Mouse (Mus musculus) forebrain, embryonic 13.5 days (tissue): ENCODE measurements around the gene Ube2g2. TPM values are rescaled to one million over a fixed set of nuclear protein-coding genes. Genes with fewer than 3 reads are reported as not detected.

Source experiments
- ATAC-seq: fragments of 200-750 bp; cut with Nextera tagmentation; 2 replicates; pipeline ENCODE4 v1.8.0; 2017
- H3K27ac ChIP-seq: fragments of 300-500 bp; sonication (generic); 2 replicates; pipeline ENCODE4 v1.5.1; 2015; ENCODE audit warnings: inconsistent platforms, mild to moderate bottlenecking, moderate library complexity
- H3K27me3 ChIP-seq: fragments of 300-500 bp; sonication (generic); 2 replicates; pipeline ENCODE4 v1.6.1; 2015; ENCODE audit warnings: mild to moderate bottlenecking, inconsistent platforms
- H3K36me3 ChIP-seq: fragments of 300-500 bp; sonication (generic); 2 replicates; pipeline ENCODE4 v1.6.1; 2015; ENCODE audit warnings: mild to moderate bottlenecking, inconsistent platforms; ENCODE audit not compliant: poor library complexity, severe bottlenecking
- H3K4me1 ChIP-seq: fragments of 300-500 bp; sonication (generic); 2 replicates; pipeline ENCODE4 v1.6.1; 2015; ENCODE audit warnings: inconsistent platforms
- H3K4me2 ChIP-seq: fragments of 300-500 bp; sonication (generic); 2 replicates; pipeline ENCODE4 v1.6.1; 2015; ENCODE audit warnings: inconsistent platforms, mild to moderate bottlenecking, moderate library complexity
- H3K4me3 ChIP-seq: fragments of 300-500 bp; sonication (generic); 2 replicates; pipeline ENCODE4 v1.5.1; 2015; ENCODE audit warnings: mild to moderate bottlenecking, inconsistent platforms
- H3K9ac ChIP-seq: fragments of 300-500 bp; sonication (generic); 2 replicates; pipeline ENCODE4 v1.6.1; 2015; ENCODE audit warnings: mild to moderate bottlenecking, inconsistent platforms
- H3K9me3 ChIP-seq: fragments of 300-500 bp; sonication (generic); replicated peaks from 2 replicates; pipeline ENCODE4 v1.6.1; 2016; ENCODE audit warnings: inconsistent platforms
- WGBS: fragments of 180-500 bp; shearing (Covaris S2); methylation state at CpG from one replicate; pipeline ENCODE4 v1.1.7; 2015; 5-methylcytosine and 5-hydroxymethylcytosine counted together
- polyA plus RNA-seq: library from polyadenylated mRNA; unstranded; fragments of >200 nt; fragmentation: Nextera tagmentation; extraction: Ambion mirVana; gene quantifications from 2 replicates; pipeline ENCODE4 v1.2.1, GENCODE M21; 2015

The Ube2g2 gene
- polyA plus RNA-seq, 1 experiment from 2014 or later, result 103 TPM

DNA sequence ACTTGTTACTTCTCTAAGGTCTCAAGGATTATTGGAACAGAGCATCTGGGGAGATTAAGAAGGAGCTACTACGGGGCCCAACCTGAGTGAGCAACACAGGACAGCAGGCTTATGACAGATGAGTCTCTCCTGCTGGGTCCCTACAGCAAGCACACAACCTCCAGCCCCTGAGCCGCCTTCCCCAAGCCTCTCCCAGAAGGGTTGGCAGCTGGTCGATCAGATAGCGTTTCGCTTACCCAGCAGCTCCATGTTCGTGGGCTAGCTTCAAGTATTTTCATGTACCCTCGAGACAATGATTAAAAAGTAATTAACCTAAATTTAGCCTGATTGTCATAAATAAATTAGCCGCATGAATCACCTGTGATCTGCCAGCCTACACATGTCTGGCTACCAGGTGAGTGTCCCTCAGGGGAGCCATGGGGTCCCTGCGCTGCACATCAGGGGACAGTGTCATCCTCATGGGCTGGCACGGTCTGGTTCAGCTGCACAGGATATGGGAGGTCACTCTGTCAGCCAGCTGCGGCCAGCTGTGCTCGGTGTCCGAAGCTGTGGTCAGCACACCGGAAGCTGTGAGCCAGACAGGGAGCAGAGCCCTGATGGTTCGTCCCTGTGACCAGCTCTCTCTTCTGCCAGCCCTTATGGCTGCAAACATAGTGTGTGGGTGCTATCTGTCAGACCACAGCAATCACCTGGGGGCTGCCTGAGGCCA is 36.4 kb downstream of the Ube2g2 start:
- no peaks in the 10 kb centered on the region for H3K36me3 ChIP-seq
- H3K27ac ChIP-seq, result no peak overlapping the region
- no peaks in the 10 kb centered on the region for H3K27me3 ChIP-seq
- WGBS, result 79% methylated on average over 15 of the region's 15 CpGs
- no peak for ATAC-seq
- no peak overlapping the region for H3K4me2 ChIP-seq
- H3K9me3 ChIP-seq, result no peaks in the 10 kb centered on the region
- H3K4me3 ChIP-seq, result no peak overlapping the region
- H3K9ac ChIP-seq, result no peak overlapping the region
- H3K4me1 ChIP-seq, result no peaks in the 10 kb centered on the region

DNA sequence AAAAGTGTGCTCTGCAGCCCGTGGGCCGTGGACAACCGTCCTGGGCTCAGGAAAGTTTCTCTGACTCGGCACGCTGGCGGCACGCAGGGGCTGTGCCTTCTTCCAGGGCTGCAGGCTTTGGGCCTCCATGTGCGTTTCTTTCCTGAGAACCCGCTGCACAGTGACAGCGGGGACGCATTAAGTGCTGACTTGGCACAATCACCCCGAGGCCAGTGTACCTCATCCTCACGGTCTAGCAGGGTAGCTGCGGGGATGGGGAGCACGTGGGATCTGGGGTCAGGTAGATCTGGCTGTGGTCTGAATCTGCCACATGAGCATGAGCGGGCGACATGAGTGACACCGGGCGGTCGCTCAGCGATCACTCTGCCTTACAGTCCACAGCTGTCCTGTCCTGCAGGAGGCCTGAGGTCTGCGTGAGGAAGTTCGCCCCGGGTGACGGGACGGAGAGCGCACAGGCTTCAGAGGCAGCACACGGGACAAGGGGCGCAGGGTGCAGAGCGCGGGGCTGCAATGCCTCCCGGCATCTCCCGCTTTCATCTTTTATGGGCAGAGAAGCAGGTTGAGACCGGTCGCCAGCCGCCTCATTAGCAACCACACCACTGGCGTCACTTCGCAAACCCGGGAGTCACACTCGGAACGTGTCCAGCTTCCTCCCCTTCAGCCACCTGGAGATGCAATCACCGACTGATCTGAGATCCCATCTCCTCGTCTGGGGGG is 42.0 kb downstream of the Ube2g2 start:
- Histone ChIP-seq H3K9ac (no peak overlapping the region), H3K27me3 (no peaks in the 10 kb centered on the region), H3K4me1 (no peaks in the 10 kb centered on the region), H3K9me3 (no peaks in the 10 kb centered on the region), H3K4me2 (no peak overlapping the region; the same call in 1 of the 2 replicates), H3K36me3 (no peaks in the 10 kb centered on the region), H3K4me3 (no peak overlapping the region), H3K27ac (no peak overlapping the region)
- no peak for ATAC-seq
- WGBS, result 64% methylated on average over 43 of the region's 43 CpGs

- no peak overlapping the region for H3K4me2 ChIP-seq
- no peak overlapping the region for H3K4me3 ChIP-seq
- WGBS, result 85% methylated on average over 8 of the region's 8 CpGs
- H3K27ac ChIP-seq, result no peak overlapping the region
- no peaks in the 10 kb centered on the region for H3K36me3 ChIP-seq
- no peaks in the 10 kb centered on the region for H3K4me1 ChIP-seq
- no peak for ATAC-seq
- H3K9me3 ChIP-seq, result no peaks in the 10 kb centered on the region
- H3K9ac ChIP-seq, result no peak overlapping the region
- no peaks in the 10 kb centered on the region for H3K27me3 ChIP-seq
These were observed 44.3 kb downstream of the Ube2g2 start for GRCm38 (mm10) chr10:77666342-77666741.

DNA sequence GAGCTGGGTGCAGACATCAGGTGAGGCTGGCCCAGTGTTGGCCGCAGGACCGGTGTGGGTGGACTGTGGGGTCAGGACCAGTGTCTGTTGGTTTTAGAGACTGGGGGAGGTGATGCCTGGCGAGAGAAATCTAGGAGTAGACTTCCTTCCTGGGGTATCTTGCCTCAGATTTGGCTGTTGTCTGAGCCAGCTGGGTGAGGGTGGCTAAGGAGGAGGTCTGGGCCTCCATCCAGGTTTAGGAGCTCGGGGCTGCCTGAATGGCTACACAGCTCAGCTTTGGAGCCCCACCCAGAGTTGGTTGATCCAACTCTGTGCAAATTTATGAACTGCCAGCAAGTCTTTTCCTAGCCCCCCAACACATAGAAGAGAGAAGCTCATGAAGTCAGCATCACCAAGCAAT is 45.3 kb downstream of the Ube2g2 start:
- no peak overlapping the region for H3K27ac ChIP-seq
- H3K9ac ChIP-seq, result no peak overlapping the region
- no peaks in the 10 kb centered on the region for H3K27me3 ChIP-seq
- ATAC-seq, result no peak
- no peaks in the 10 kb centered on the region for H3K9me3 ChIP-seq
- H3K4me2 ChIP-seq, result no peak overlapping the region
- H3K4me3 ChIP-seq, result no peak overlapping the region
- H3K4me1 ChIP-seq, result no peaks in the 10 kb centered on the region
- 88% methylated on average over 4 of the region's 4 CpGs for WGBS
- no peaks in the 10 kb centered on the region for H3K36me3 ChIP-seq

DNA sequence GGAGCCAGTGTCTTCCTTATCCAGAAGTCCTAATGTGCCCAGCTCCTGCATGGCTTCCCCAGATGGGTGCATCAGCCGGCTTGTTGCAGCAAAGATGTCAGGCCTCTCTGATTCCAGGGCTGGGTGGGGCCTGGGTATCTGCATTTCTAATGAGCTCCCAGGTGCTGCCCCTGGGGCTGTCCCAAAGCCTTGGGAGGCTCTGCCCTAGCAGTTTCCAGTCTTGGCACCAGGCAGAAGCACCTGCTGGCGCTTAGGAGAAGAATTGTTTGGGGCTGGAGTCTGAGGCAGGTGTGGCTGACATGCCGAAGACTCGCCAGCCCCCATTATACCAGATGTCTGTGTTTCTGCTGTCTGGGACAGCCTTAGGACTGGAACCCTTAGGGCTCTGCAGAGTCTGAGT is 48.6 kb downstream of the Ube2g2 start:
- WGBS, result 89% methylated on average over 4 of the region's 4 CpGs
- no peak for ATAC-seq
- Histone ChIP-seq H3K27me3 (peaks cover under 1% of the 10 kb centered on the region; the same call in 1 of the 2 replicates), H3K4me1 (no peaks in the 10 kb centered on the region), H3K27ac (no peak overlapping the region), H3K4me2 (no peak overlapping the region), H3K9ac (no peak overlapping the region), H3K9me3 (no peaks in the 10 kb centered on the region), H3K4me3 (no peak overlapping the region), H3K36me3 (no peaks in the 10 kb centered on the region)

GRCm38 (mm10) chr10:77671519-77671918 is 49.4 kb downstream of the Ube2g2 start:
- H3K9ac ChIP-seq, result no peak overlapping the region
- no peak overlapping the region for H3K4me2 ChIP-seq
- H3K4me3 ChIP-seq, result no peak overlapping the region
- H3K36me3 ChIP-seq, result no peaks in the 10 kb centered on the region
- ATAC-seq, result no peak
- peaks cover 4% of the 10 kb centered on the region for H3K27me3 ChIP-seq
- no peak overlapping the region for H3K27ac ChIP-seq
- no peaks in the 10 kb centered on the region for H3K9me3 ChIP-seq
- WGBS, result 88% methylated on average over 4 of the region's 4 CpGs
- H3K4me1 ChIP-seq, result no peaks in the 10 kb centered on the region

- H3K4me2 ChIP-seq, result no peak overlapping the region
- H3K27me3 ChIP-seq, result peaks cover 24% of the 10 kb centered on the region
- H3K36me3 ChIP-seq, result no peaks in the 10 kb centered on the region
- WGBS, result 61% methylated on average over 13 of the region's 13 CpGs
- no peak overlapping the region for H3K9ac ChIP-seq
- ATAC-seq, result no peak
- H3K4me1 ChIP-seq, result peaks cover 13% of the 10 kb centered on the region
- H3K9me3 ChIP-seq, result no peaks in the 10 kb centered on the region
- no peak overlapping the region for H3K4me3 ChIP-seq
- no peak overlapping the region for H3K27ac ChIP-seq
These were observed 51.7 kb downstream of the Ube2g2 start for GRCm38 (mm10) chr10:77673765-77674164.

DNA sequence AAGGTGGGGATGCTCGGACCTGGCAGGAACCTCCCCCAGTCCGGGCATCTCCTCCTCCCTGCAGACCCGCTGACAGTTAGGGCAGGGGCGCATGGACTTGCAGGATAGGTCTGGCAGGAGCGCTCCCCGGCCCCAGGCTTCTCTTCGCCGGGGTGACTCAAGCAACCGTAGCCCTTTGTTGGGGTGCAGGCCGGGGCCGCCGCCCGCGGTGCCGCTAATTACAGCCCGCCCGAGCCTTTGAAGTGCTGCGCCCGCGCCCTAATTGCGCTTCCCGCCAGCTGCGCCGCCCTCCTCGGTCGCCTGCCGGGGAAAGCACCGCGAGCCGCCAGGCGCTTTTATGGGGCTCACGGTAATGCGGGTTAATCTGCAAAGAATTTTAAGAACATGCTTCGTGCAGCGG is 55.5 kb downstream of the Ube2g2 start:
- Histone ChIP-seq H3K9ac (peak overlapping the region; percentile 34), H3K36me3 (no peaks in the 10 kb centered on the region), H3K27ac (peak overlapping the region; percentile 14; the same call in 1 of the 2 replicates), H3K27me3 (peaks cover 28% of the 10 kb centered on the region), H3K9me3 (no peaks in the 10 kb centered on the region), H3K4me3 (peak overlapping the region; percentile 37), H3K4me2 (peak overlapping the region; percentile 74), H3K4me1 (peaks cover 13% of the 10 kb centered on the region)
- under 1% methylated on average over 35 of the region's 35 CpGs for whole genome bisulfite sequencing
- peak; percentile 63; the same call in 1 of the 2 replicates for ATAC-seq

DNA sequence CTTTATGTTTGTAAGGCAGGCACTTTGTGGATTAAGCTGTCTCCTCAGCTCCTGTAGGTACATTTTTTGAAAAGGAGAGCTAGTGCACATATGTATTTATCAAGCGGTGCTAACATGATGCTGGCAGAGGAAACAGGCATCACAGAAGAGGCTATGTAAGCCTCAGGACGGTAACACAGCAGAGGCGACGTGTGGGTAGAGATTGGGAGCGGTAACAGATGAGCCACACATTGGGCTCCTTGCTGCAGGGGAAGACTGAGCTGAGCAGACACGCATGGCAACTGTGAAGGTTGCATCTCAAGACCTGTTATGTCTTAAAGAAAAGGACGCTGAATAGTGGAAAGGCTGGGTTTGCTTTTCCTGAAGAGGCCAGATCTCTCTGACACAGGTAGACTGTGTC is 60.9 kb downstream of the Ube2g2 start:
- Histone ChIP-seq H3K4me3 (no peak overlapping the region), H3K27ac (no peak overlapping the region), H3K27me3 (peaks cover 40% of the 10 kb centered on the region), H3K4me2 (no peak overlapping the region), H3K4me1 (peaks cover 2% of the 10 kb centered on the region), H3K36me3 (no peaks in the 10 kb centered on the region), H3K9ac (no peak overlapping the region), H3K9me3 (no peaks in the 10 kb centered on the region)
- WGBS, result 81% methylated on average over 7 of the region's 7 CpGs
- ATAC-seq, result no peak

GRCm38 (mm10) chr10:77684181-77684580 is 62.1 kb downstream of the Ube2g2 start:
- H3K27me3 ChIP-seq, result peaks cover 31% of the 10 kb centered on the region
- WGBS, result 34% methylated on average over 8 of the region's 8 CpGs
- ATAC-seq, result no peak
- no peak overlapping the region for H3K27ac ChIP-seq
- no peaks in the 10 kb centered on the region for H3K4me1 ChIP-seq
- no peak overlapping the region for H3K4me2 ChIP-seq
- H3K9me3 ChIP-seq, result no peaks in the 10 kb centered on the region
- no peak overlapping the region for H3K4me3 ChIP-seq
- H3K36me3 ChIP-seq, result no peaks in the 10 kb centered on the region
- no peak overlapping the region for H3K9ac ChIP-seq

DNA sequence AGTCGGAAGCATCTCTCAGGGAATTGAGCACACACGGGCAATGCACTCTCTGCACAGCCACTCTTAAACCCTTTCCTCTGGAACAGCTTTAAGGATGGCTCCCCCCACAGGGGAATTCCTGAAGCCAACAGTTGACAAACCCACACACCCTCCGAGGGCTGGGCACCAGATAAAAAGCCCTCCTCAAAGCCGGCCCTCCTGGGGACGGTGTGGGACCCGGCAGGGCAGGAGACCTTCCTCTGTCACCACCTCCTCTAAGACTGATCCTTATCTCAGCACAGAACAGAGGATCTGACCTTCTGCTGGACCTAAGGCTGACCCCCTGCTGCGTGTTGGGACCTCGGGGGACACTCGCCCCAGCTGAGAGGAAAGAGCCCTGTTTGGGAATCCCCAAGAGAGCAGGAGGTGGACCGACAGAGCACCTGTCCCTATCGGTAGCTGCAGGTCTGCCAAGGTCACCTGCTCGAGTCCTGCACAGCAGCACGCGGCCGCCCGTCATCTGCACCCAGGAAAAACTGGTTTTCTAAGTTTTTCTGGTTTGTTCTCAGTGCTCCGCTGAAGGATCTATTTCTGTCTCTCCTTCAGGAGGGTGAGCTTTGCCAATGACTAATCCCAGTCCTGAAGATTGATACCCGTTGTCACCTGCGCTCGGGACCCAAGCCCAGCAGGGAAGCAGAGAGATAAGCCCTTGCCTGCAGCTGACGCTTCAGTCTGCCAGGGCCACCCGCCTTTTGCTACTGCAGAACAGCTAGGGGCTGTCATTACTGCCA is 64.0 kb downstream of the Ube2g2 start, which contains the start of gene Tspear:
Tspear (plus strand) TSS at position 675 of the 770 bp plus-strand sequence.
- no peak for ATAC-seq
- peaks cover 30% of the 10 kb centered on the region for H3K27me3 ChIP-seq
- no peak within 1 kb of the TSS for H3K4me3 ChIP-seq
- peaks cover 4% of the 10 kb centered on the region; the same call in 1 of the 2 replicates for H3K4me1 ChIP-seq
- H3K4me2 ChIP-seq, result no peak within 1 kb of the TSS
- H3K36me3 ChIP-seq, result no peaks in the 10 kb centered on the region
- H3K27ac ChIP-seq, result no peak within 1 kb of the TSS
- no peak within 1 kb of the TSS for H3K9ac ChIP-seq
- no peaks in the 10 kb centered on the region for H3K9me3 ChIP-seq
- 7% methylated on average over 22 of the region's 22 CpGs for WGBS

DNA sequence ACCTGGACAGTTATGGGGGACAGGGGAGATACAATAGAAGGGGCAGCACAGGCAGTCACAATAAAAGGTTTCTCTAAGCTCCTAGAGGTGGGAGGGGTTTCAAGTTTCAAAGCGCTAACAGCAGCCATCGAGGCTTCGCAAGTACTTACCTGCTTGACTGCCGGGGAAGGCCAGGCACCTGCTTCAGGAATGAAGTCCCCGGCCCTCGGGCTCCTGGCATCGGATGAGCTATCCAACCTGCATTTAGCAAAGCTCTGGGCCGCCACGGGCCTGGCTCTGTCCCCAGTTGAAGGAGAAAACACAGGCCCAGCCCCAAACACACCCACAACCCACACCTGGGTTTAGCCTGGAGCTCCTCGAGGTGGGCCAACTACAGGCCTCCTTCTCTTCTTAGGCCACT is 64.9 kb downstream of the Ube2g2 start:
- no peaks in the 10 kb centered on the region for H3K9me3 ChIP-seq
- H3K27me3 ChIP-seq, result peaks cover 30% of the 10 kb centered on the region
- peaks cover 4% of the 10 kb centered on the region; the same call in 1 of the 2 replicates for H3K4me1 ChIP-seq
- no peak overlapping the region for H3K4me2 ChIP-seq
- H3K9ac ChIP-seq, result no peak overlapping the region
- no peaks in the 10 kb centered on the region for H3K36me3 ChIP-seq
- ATAC-seq, result no peak
- no peak overlapping the region for H3K27ac ChIP-seq
- H3K4me3 ChIP-seq, result no peak overlapping the region
- 27% methylated on average over 10 of the region's 10 CpGs for WGBS
